Mouse (Mus musculus) bone marrow macrophage, adult 2 months (primary cell): ENCODE data around the gene Eva1c.

Experiments
- CTCF ChIP-seq: IDR thresholded peaks from 2 replicates; pipeline ENCODE4 v1.5.1; 2012; ENCODE audit warnings: low read depth, mild to moderate bottlenecking, low read length, moderate library complexity
- POLR2A ChIP-seq: IDR thresholded peaks from 2 replicates; pipeline ENCODE4 v1.6.1; 2012; ENCODE audit warnings: mild to moderate bottlenecking, low read depth, low read length, borderline replicate concordance

DNA sequence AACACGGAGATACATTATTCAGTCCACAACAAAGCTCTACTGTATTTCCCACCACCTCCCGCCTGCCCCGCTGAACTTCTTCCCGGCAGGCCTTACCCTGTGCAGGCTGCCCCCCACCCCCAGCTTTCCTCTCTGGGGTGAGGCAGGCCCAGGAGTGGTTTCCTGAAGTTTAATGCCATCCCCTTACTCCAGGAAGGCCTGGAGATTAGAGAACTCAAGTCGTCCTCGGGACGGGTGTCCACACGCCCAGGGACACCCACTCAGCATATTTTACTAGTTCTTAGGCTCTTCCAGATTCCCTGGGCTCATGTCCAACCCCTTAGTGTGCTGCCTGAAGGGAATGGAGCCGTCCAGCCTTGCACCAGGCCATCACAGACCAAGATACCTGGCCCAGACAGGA, 39.1 kb downstream of the Eva1c start:
- TF ChIP-seq CTCF = no peak
- no peak for TF ChIP-seq POLR2A
